Comparison of ENCODE assay signal across 23 mouse cellular contexts in the genomic region with DNA sequence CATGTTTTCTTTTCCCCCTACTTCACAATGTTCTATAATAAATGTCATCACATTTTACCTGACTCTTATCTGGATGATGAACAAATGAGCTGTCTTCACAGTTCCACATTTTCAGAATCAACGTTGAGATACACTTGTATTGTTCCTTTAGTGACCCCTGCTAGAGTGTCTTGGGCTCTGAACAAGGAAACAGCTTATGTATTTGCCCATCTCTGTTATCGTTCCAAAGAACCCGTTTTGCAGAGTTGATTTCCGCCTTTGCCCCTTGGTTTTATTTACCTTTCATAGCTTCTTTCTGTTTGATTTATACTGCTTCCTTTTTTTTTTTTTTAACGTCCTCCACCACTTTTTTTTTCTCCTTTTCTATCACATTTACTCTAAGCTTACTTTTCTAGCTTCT.
"Had no signal": no experiment of that assay in that cellular context is flagged by ENCODE, and none has a peak within 500 bp of the region (broad histone marks: within the 10 kb centered on the region; RNA-seq: fewer than 3 reads in every experiment).

No protein-coding gene starts in this region.

- H3K4me2 ChIP-seq: heart, embryonic 11.5 days; heart, embryonic 13.5 days; heart, embryonic 15.5 days; hindbrain, embryonic 13.5 days; hindbrain, embryonic 15.5 days; limb, embryonic 12.5 days; liver, embryonic 11.5 days; liver, embryonic 13.5 days; liver, embryonic 15.5 days had no signal

- H3K9ac ChIP-seq: heart, embryonic 13.5 days; heart, embryonic 15.5 days; hindbrain, embryonic 13.5 days; hindbrain, embryonic 15.5 days; limb, embryonic 12.5 days; liver, embryonic 13.5 days; liver, embryonic 15.5 days had no signal

- H3K4me3 ChIP-seq: gastrocnemius, adult 2 months; heart, adult 2 months; heart, embryonic 13.5 days; heart, embryonic 15.5 days; hindbrain, embryonic 13.5 days; hindbrain, embryonic 15.5 days; layer of hippocampus, adult 2 months; left cerebral cortex, adult 2 months; limb, embryonic 10.5 days; limb, embryonic 12.5 days; liver, embryonic 13.5 days; liver, embryonic 15.5 days had no signal

- H3K36me3 ChIP-seq: heart, embryonic 13.5 days; heart, embryonic 15.5 days; hindbrain, embryonic 13.5 days; hindbrain, embryonic 15.5 days; limb, embryonic 10.5 days; limb, embryonic 12.5 days; liver, embryonic 13.5 days; liver, embryonic 15.5 days had no signal

- H3K4me1 ChIP-seq: hindbrain, embryonic 13.5 days; hindbrain, embryonic 15.5 days; limb, embryonic 12.5 days; liver, embryonic 15.5 days had no signal

- ATAC-seq: hindbrain, postnatal 0 days had no signal

- H3K27ac ChIP-seq: gastrocnemius, adult 2 months; heart, adult 2 months; heart, embryonic 13.5 days; heart, embryonic 15.5 days; hindbrain, embryonic 13.5 days; hindbrain, embryonic 15.5 days; hindbrain, postnatal 0 days; layer of hippocampus, adult 2 months; left cerebral cortex, adult 2 months; limb, embryonic 10.5 days; limb, embryonic 12.5 days; liver, embryonic 13.5 days; liver, embryonic 15.5 days had no signal

- DNase-seq: gastrocnemius, adult 2 months; gastrocnemius, postnatal 10 days; gastrocnemius, postnatal 25 days; heart, adult 2 months; heart, postnatal 4 days; kidney, adult 18-20 months; kidney, adult 8-10 months; kidney, postnatal 10 days; kidney, postnatal 4 days; liver; liver, embryonic 13.5 days had no signal

- H3K9me3 ChIP-seq: heart, embryonic 13.5 days; heart, embryonic 15.5 days; hindbrain, embryonic 13.5 days; hindbrain, embryonic 15.5 days; limb, embryonic 10.5 days; limb, embryonic 12.5 days; liver, embryonic 13.5 days; liver, embryonic 15.5 days had no signal

- H3K27me3 ChIP-seq: heart, embryonic 13.5 days; heart, embryonic 15.5 days; hindbrain, embryonic 13.5 days; hindbrain, embryonic 15.5 days; limb, embryonic 12.5 days; liver, embryonic 13.5 days; liver, embryonic 15.5 days had no signal
